Mouse (Mus musculus) ES-E14 (cell line): ENCODE data around the gene Pah. TPM values are rescaled to one million over a fixed set of nuclear protein-coding genes. Genes with fewer than 3 reads are reported as not detected.

Experiments
- DNase-seq: peaks from one replicate; pipeline ENCODE4 v3.0.0-alpha.2; 2013; ENCODE audit warnings: low read depth, low spot score
- H3K27ac ChIP-seq: 2 replicates; pipeline ENCODE4 v1.5.1; 2012; ENCODE audit warnings: low read depth, mild to moderate bottlenecking, low read length, moderate library complexity, mixed read lengths; ENCODE audit not compliant: poor library complexity, insufficient read depth, severe bottlenecking
- H3K36me3 ChIP-seq: 2 replicates; pipeline ENCODE4 v1.6.1; 2012; ENCODE audit warnings: mild to moderate bottlenecking, low read length, moderate library complexity, mixed read lengths; ENCODE audit not compliant: control insufficient read depth, poor library complexity, insufficient read depth, severe bottlenecking
- H3K4me1 ChIP-seq, 2 experiments: fragments of 150-350 bp in 1 of 2; sonication (generic) in 1 of 2; 2 replicates each; pipeline ENCODE4 v1.6.1; 2012; ENCODE audit warnings: low read length in 2 of 2, mild to moderate bottlenecking in 1 of 2, mixed read lengths in 1 of 2; ENCODE audit not compliant: control insufficient read depth in 2 of 2, insufficient read depth in 2 of 2, poor library complexity in 1 of 2
- H3K4me3 ChIP-seq, 2 experiments: fragments of 150-350 bp in 1 of 2; sonication (generic) in 1 of 2; 2 replicates each; pipeline ENCODE4 v1.5.1; 2012; ENCODE audit warnings: low read length in 2 of 2, low read depth in 1 of 2, mild to moderate bottlenecking in 1 of 2, mixed read lengths in 1 of 2; ENCODE audit not compliant: insufficient read depth in 1 of 2, poor library complexity in 1 of 2, severe bottlenecking in 1 of 2
- H3K9ac ChIP-seq: 2 replicates; pipeline ENCODE4 v1.6.1; 2012; ENCODE audit warnings: low read depth, mild to moderate bottlenecking, low read length, mixed read lengths; ENCODE audit not compliant: poor library complexity, insufficient read depth, severe bottlenecking
- H3K9me3 ChIP-seq: fragments of 150-350 bp; sonication (generic); 2 replicates; pipeline ENCODE4 v1.6.1; 2012; ENCODE audit warnings: low read depth, mild to moderate bottlenecking, low read length; ENCODE audit not compliant: control insufficient read depth, insufficient read depth
- CHD2 ChIP-seq: IDR thresholded peaks from 2 replicates; pipeline ENCODE4 v1.6.1; 2014; ENCODE audit warnings: mild to moderate bottlenecking, low read depth, low read length, inconsistent platforms
- HCFC1 ChIP-seq: IDR thresholded peaks from 2 replicates; pipeline ENCODE4 v1.6.1; 2012; ENCODE audit warnings: low read length, inconsistent platforms, borderline replicate concordance; ENCODE audit not compliant: insufficient read depth
- MAFK ChIP-seq: IDR thresholded peaks from 2 replicates; pipeline ENCODE4 v1.6.1; 2014; ENCODE audit warnings: mild to moderate bottlenecking, low read depth, low read length, inconsistent platforms; ENCODE audit not compliant: insufficient read depth
- ZC3H11A ChIP-seq: IDR thresholded peaks from 2 replicates; pipeline ENCODE4 v1.6.1; 2012; ENCODE audit warnings: low read depth, mild to moderate bottlenecking, inconsistent platforms, low read length, borderline replicate concordance
- ZNF384 ChIP-seq: IDR thresholded peaks from 2 replicates; pipeline ENCODE4 v1.6.1; 2012; ENCODE audit warnings: low read depth, low read length, inconsistent platforms
- in situ Hi-C, 2 experiments: fragments of 600-800 bp; cut with MboI; formaldehyde crosslinking; loops; one replicate each; pipeline ENCODE4 v1.15.1; 2025; ENCODE audit warnings: low sequenced_read_pairs in 2 of 2, inconsistent platforms in 1 of 2; ENCODE audit not compliant: unreplicated experiment in 2 of 2
- total RNA-seq: library from RNA; depleted of rRNA; stranded (reverse); fragments of 300-350 nt; gene quantifications from 2 replicates; pipeline ENCODE4 v1.2.3, GENCODE M21; 2012

Gene Pah
- total RNA-seq, 1 experiment, result not detected

DNA sequence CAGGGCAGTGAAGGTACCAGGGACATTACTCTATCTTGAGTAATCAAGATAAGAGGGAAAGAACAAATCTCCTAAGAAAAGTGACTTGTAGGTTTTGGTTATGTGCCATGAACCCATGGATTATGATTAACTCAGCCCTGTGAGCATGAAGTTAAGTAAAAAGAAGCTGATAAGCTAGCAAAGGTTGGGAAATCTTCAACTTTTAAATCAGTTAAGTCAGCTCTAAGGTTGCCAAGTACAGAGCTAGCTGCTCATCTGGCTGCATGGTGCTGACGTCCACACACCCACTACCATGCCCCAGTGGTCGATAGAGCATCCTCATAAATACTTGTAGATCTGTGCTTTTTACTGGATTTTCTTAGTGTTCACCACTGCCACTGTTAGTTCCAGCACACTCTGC, 3.0 kb upstream of the Pah start:
- TF ChIP-seq MAFK (no peak), CHD2 (no peak), ZC3H11A (no peak), ZNF384 (no peak), HCFC1 (no peak)
- in situ Hi-C loops, result loop anchor here in 1 of 2 experiments (25.0 kb wide), 1 partner anchor 481 kb away; no protein-coding TSS in a partner anchor
- H3K4me3 ChIP-seq, result no peak overlapping the region
- H3K27ac ChIP-seq, result no peak overlapping the region
- DNase-seq, result no peak
- H3K36me3 ChIP-seq, result no peaks in the 10 kb centered on the region
- no peak overlapping the region for H3K9ac ChIP-seq
- no peaks in the 10 kb centered on the region for H3K9me3 ChIP-seq
- no peaks in the 10 kb centered on the region for H3K4me1 ChIP-seq

DNA sequence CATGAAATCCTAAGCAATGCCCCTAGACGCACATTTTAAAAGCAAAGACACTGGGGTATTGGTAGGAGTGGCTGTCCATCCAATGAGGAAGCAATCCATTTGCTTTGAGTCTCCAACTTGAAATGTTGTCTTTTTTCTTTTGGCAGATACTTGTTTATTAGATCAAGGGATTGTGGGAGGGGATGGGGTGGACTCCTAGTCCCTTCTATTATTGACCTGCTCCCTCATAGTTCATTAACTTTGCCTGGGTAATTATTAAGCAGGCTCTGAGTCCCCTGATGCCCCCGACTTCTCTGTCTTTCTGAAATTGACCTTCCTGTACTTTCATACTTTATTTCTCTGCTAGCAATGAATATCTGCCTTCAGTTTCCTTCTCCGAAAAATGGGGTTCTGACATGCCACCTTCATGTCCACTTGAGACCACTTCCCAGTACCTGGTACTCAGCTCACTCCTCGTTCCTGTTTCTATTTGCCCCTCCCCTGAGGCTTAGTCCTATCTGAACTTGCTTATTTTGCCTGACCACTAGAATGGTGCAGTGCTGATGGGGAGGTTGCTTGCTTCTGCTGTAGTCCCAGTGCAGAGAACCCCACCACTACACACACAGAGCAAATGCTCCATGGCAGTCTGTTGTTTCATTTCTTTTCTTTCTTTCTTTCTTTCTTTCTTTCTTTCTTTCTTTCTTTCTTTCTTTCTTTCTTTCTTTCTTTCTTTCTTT, 1.0 kb upstream of the Pah start:
- Histone ChIP-seq H3K9ac (no peak overlapping the region), H3K4me1 (no peaks in the 10 kb centered on the region), H3K4me3 (no peak overlapping the region), H3K27ac (no peak overlapping the region), H3K9me3 (no peaks in the 10 kb centered on the region), H3K36me3 (no peaks in the 10 kb centered on the region)
- TF ChIP-seq CHD2 (no peak), HCFC1 (no peak), ZNF384 (no peak), MAFK (no peak)
- in situ Hi-C loops, result loop anchor here in 1 of 2 experiments (25.0 kb wide), 1 partner anchor 483 kb away; no protein-coding TSS in a partner anchor
- no peak for DNase-seq

DNA sequence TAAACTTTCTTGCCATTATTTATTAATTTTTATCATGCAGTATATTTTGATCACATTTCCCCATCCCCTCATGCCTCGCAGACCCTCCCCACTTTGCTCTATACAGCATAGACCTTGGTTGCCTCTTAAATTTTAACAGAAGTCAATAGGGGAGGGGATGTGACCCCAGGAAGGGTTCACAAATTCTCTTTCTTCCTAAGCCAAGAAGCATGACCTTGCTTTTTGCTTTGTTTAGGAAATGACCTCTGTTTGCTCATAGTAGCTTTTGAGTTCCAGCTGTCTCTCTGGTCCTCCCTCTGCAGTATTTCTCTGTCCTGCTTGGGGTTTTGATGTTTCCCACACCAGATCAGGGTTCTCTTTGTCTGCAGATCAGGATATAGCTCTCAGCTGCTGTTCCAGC, 12.6 kb downstream of the Pah start:
- Histone ChIP-seq H3K4me3 (no peak overlapping the region), H3K4me1 (no peaks in the 10 kb centered on the region), H3K36me3 (no peaks in the 10 kb centered on the region), H3K27ac (no peak overlapping the region), H3K9ac (no peak overlapping the region), H3K9me3 (no peaks in the 10 kb centered on the region)
- no peak for DNase-seq
- no peak for TF ChIP-seq MAFK
- no peak for TF ChIP-seq ZNF384
- TF ChIP-seq ZC3H11A, result no peak
- TF ChIP-seq HCFC1, result no peak
- TF ChIP-seq CHD2, result no peak
- in situ Hi-C loops, result no loop called here

DNA sequence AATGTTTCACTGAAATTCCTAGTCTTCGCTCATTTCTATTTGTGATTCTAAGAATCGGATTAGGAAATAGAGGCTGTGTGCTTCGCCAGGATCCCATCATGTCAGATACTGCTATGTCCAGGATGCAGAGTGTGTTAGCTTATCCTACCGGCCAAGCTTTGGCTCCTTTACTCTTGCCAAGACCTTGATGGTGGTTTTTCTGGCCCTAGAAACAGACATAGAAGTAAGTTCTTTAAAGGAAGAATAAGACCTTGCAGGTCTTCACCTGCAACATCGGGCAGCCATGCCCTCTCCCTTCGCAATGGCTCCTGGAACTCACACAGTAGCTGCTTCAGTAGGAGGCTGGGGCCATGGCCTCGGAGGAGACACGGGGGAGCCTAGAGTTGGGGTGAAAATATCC, 24.2 kb downstream of the Pah start:
- H3K36me3 ChIP-seq, result no peaks in the 10 kb centered on the region
- no peak for DNase-seq
- no peak for TF ChIP-seq HCFC1
- TF ChIP-seq MAFK, result no peak
- no peak for TF ChIP-seq ZC3H11A
- no peak for TF ChIP-seq ZNF384
- no peak for TF ChIP-seq CHD2
- H3K4me3 ChIP-seq, result no peak overlapping the region
- H3K27ac ChIP-seq, result no peak overlapping the region
- no peaks in the 10 kb centered on the region for H3K9me3 ChIP-seq
- H3K9ac ChIP-seq, result no peak overlapping the region
- no peaks in the 10 kb centered on the region for H3K4me1 ChIP-seq
- in situ Hi-C loops, result no loop called here
